Mouse (Mus musculus) liver, embryonic 14.5 days (tissue): ENCODE data around the gene Anapc11.

ENCODE experiments used
- CTCF ChIP-seq: IDR thresholded peaks from 2 replicates; pipeline ENCODE4 v1.5.1; 2016; ENCODE audit warnings: antibody characterized with exemption, low read depth, control low read depth
- EP300 ChIP-seq: IDR thresholded peaks from 2 replicates; pipeline ENCODE4 v1.6.1; 2016; ENCODE audit warnings: antibody characterized with exemption, low read depth

DNA sequence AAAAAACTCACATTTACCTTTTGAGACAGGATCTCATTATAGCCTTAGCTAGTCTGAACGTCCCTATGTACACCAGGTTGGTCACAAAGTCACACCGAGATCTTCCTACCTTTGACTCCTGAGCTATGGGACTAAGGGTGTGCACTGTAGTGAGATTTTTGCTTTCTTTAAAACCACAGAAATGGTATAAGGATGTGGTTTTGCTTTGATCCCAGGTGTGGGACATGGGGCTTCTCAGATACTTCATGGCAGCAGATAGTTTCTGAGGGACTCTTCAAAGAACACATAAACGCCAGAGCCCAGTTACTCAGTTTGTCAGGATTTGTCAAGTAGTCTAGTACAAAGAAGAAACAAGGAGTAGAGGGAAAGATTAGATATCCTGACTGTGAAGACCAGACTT lies 2.5 kb downstream of the Anapc11 start:
- TF ChIP-seq CTCF (no peak), EP300 (no peak)
